Mouse (Mus musculus): ENCODE measurements around the gene Pitpnm2. TPM values are rescaled to one million over a fixed set of nuclear protein-coding genes. Genes with fewer than 3 reads are reported as not detected.

The Pitpnm2 gene
- polyA plus RNA-seq, 1 experiment from 2014 or later, result 9.2 TPM

DNA sequence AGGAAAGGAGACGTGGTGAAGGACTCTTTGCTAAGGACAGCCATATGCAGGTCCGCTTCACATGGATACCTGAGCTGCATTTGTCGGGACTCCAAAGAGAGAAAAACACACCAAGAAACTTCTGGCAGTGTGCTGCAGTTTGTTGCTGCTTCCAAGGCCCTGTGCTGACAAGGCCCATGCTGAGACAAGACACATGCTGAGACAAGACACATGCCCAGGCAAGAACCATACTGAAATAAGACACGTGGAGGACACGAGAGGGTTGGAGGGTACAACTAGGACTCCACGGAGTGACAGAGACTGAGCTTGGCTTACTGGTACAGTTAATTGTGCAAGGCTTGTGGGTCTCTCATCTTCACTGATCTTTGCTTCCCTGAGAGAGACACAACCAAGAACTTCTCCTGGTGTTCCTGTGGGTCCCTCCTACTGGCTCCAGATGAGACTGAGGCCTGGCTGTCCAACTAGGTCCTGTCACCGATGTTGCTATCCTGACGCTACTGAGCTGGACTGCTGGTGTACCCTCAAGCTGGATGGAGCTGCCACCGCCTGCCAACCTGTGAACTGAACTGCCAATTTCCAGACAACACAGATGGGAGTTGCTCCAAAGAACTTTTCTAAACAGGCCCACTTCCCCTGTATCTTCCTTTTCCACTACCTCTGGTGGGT, 6.2 kb downstream of the Pitpnm2 start:
- Histone ChIP-seq H3K9ac (replicated peaks; ENCODE audit: low read depth) (no peak overlapping the region), H3K36me3 (ENCODE audit: insufficient read depth, low read length) (peaks cover 6% of the 10 kb centered on the region; the same call in 1 of the 2 replicates), H3K4me1 (ENCODE audit: insufficient read depth, low read depth, low read length) (peaks cover 28% of the 10 kb centered on the region; the same call in 1 of the 2 replicates), H3K27ac (ENCODE audit: low read length) (no peak overlapping the region), H3K4me2 (replicated peaks; ENCODE audit: low read depth, low read length) (no peak overlapping the region), H3K4me3 (ENCODE audit: low read depth, low read length) (no peak overlapping the region), H3K27me3 (replicated peaks; ENCODE audit: insufficient read depth, low read length) (no peaks in the 10 kb centered on the region), H3K9me3 (ENCODE audit: low read length) (no peaks in the 10 kb centered on the region)
- DNase-seq (ENCODE audit: low spot score) (no peak), ATAC-seq (no peak)
- TF ChIP-seq CTCF (IDR thresholded peaks at IDR 0.05) (no peak), EP300 (IDR thresholded peaks at IDR 0.05) (no peak)
- 79% methylated on average over 9 of the region's 9 CpGs for WGBS

DNA sequence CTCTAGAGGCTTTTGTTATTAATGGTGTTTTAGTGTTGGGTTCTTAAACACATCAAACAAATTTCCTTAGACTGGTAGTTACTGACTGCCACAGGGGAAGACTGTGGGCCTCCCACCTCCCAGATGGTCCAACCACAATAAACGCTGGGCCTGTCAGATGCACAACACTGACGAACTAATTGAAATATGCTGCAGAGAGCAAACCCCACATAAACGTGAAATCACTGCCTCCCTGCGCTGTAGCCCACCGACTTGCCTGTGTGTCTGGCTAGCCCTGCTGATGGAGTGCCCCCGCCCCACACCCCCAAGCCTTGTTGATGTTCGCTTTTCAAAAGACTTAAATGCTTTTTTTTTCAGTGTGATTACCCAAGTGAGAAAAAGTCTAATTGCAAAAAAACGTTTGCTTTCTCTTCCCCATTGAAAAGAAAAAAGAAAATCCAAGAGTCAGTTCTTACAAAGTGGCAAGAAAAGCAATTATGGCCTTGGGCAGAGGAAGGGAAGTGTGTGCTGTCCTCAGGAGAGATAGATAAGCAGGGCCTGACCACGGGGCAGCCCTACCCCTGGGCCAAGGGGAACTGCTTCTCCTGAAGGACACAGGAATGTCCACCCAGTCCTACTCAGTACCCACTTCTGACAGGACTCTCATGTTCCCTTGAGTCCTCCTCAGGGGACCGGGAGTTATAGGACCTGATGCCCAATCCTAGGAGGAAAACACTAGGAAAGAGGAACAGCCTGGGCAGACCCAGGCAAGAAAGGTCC, 7.7 kb downstream of the Pitpnm2 start:
- H3K36me3 ChIP-seq (ENCODE audit: insufficient read depth, low read length), result peaks cover 6% of the 10 kb centered on the region; the same call in 1 of the 2 replicates
- no peak overlapping the region for H3K27ac ChIP-seq (ENCODE audit: low read length)
- no peak for DNase-seq (ENCODE audit: low spot score)
- no peak overlapping the region for H3K4me3 ChIP-seq (ENCODE audit: low read depth, low read length)
- TF ChIP-seq CTCF (IDR thresholded peaks at IDR 0.05) (no peak), EP300 (IDR thresholded peaks at IDR 0.05) (no peak)
- peaks cover 22% of the 10 kb centered on the region; the same call in 1 of the 2 replicates for H3K4me1 ChIP-seq (ENCODE audit: insufficient read depth, low read depth, low read length)
- no peaks in the 10 kb centered on the region for H3K9me3 ChIP-seq (ENCODE audit: low read length)
- no peak overlapping the region; the same call in 1 of the 2 replicates for H3K9ac ChIP-seq (replicated peaks; ENCODE audit: low read depth)
- H3K27me3 ChIP-seq (replicated peaks; ENCODE audit: insufficient read depth, low read length), result no peaks in the 10 kb centered on the region
- 42% methylated on average over 10 of the region's 10 CpGs for WGBS
- H3K4me2 ChIP-seq (replicated peaks; ENCODE audit: low read depth, low read length), result no peak overlapping the region
- ATAC-seq, result no peak

DNA sequence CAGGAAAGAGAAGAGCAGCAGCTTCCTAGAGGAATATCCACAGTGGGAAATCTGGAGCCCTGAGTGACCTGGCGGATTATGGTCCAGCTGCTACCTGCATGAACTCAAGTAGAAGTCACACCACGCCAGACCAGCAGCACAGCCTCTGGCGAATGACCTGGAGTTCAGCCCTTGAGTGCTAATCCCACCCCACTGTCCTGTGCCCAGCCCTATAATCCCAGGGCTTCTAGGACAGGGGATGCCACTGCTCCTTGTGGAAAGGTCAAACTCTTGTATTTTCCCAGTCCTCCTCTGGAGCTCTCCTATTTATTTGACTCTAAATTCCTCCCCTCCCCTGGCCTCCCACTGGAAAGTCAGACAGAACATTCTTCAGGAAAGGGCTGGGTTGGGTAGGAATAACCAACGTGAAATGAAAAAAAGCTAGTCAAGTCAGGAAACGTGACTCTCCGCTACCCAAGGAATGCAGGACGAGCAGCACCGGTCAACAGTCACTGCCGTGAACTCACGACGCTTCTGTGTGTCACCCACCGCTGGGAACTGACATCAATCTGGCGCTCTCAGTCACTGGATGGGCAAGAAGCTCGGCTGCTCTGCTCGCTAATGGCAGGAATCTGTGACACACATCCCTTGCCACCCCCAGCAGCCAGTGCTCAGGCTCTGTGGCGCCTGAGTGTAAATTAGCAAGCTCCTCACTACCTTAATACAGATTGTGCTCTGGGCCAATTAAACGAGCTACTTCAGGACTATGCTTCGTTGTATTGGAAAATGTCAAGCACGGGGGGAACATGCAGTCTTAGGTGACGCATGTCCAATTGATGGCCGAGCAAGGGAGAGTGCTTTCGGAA, 8.5 kb downstream of the Pitpnm2 start:
- Histone ChIP-seq H3K36me3 (ENCODE audit: insufficient read depth, low read length) (peaks cover 6% of the 10 kb centered on the region; the same call in 1 of the 2 replicates), H3K4me2 (replicated peaks; ENCODE audit: low read depth, low read length) (no peak overlapping the region), H3K9ac (replicated peaks; ENCODE audit: low read depth) (no peak overlapping the region), H3K9me3 (ENCODE audit: low read length) (no peaks in the 10 kb centered on the region), H3K4me1 (ENCODE audit: insufficient read depth, low read depth, low read length) (peaks cover 22% of the 10 kb centered on the region; the same call in 1 of the 2 replicates), H3K27me3 (replicated peaks; ENCODE audit: insufficient read depth, low read length) (no peaks in the 10 kb centered on the region), H3K27ac (ENCODE audit: low read length) (peak overlapping the region; percentile 66), H3K4me3 (ENCODE audit: low read depth, low read length) (no peak overlapping the region)
- 31% methylated on average over 22 of the region's 22 CpGs for WGBS
- peak; percentile 73 for ATAC-seq
- peak; percentile 62 for DNase-seq (ENCODE audit: low spot score)
- TF ChIP-seq CTCF (IDR thresholded peaks at IDR 0.05) (no peak), EP300 (IDR thresholded peaks at IDR 0.05) (0 out of 2 replicates have a peak, but pooled peaks have one; percentile 19)

DNA sequence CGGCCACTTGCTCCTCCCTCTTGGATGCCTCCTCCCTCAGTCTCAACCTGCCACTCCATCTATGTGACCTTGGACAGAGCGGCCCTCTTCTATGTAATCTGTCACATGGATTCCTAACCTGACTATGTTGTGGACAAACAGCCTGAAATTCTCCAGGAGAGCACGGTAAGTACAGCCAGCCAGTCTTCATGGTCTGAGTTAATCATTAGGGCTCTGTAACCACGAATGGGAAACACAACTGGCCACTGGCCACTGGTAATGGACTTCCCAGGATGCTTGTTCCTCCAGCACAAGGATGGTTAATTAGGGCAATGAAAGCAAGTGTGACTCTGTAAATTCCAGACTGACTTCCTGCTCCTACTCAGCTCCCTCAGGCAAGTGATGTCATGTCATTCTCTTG, 13.4 kb downstream of the Pitpnm2 start:
- 68% methylated on average over 4 of the region's 4 CpGs for WGBS
- peaks cover 12% of the 10 kb centered on the region; the same call in 1 of the 2 replicates for H3K4me1 ChIP-seq (ENCODE audit: insufficient read depth, low read depth, low read length)

DNA sequence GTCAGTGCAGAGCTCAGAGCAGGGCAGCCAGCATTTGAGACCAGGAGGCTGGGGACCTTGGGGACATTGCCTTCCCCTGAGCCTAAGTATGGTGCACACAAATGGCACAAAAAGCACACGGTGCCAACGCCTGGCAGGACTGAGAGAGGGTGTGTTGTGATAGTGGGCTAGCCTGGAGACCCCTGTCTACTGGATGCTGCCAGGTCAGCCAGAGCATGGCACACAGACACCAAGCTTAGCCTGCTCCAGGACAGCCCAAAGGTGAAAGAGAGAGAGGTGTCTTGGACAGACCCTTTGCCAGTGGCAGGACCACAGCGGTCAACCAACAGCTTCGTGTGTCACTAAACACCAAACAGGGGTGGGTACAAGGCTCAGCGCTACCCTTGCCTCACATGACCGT, 14.8 kb downstream of the Pitpnm2 start:
- Histone ChIP-seq H3K4me2 (replicated peaks; ENCODE audit: low read depth, low read length) (no peak overlapping the region), H3K4me3 (ENCODE audit: low read depth, low read length) (no peak overlapping the region), H3K9me3 (ENCODE audit: low read length) (no peaks in the 10 kb centered on the region), H3K27me3 (replicated peaks; ENCODE audit: insufficient read depth, low read length) (no peaks in the 10 kb centered on the region), H3K4me1 (ENCODE audit: insufficient read depth, low read depth, low read length) (peaks cover 5% of the 10 kb centered on the region; the same call in 1 of the 2 replicates), H3K9ac (replicated peaks; ENCODE audit: low read depth) (no peak overlapping the region), H3K27ac (ENCODE audit: low read length) (no peak overlapping the region), H3K36me3 (ENCODE audit: insufficient read depth, low read length) (no peaks in the 10 kb centered on the region)
- TF ChIP-seq CTCF (IDR thresholded peaks at IDR 0.05) (no peak), EP300 (IDR thresholded peaks at IDR 0.05) (no peak)
- DNase-seq (ENCODE audit: low spot score) (no peak), ATAC-seq (no peak)
- 85% methylated on average over 6 of the region's 6 CpGs for WGBS

More for the DNA sequence above, 13.4 kb downstream of the Pitpnm2 start:
- Histone ChIP-seq H3K4me3 (ENCODE audit: low read depth, low read length) (no peak overlapping the region), H3K9me3 (ENCODE audit: low read length) (no peaks in the 10 kb centered on the region), H3K9ac (replicated peaks; ENCODE audit: low read depth) (no peak overlapping the region), H3K36me3 (ENCODE audit: insufficient read depth, low read length) (no peaks in the 10 kb centered on the region), H3K27ac (ENCODE audit: low read length) (no peak overlapping the region), H3K4me2 (replicated peaks; ENCODE audit: low read depth, low read length) (no peak overlapping the region), H3K27me3 (replicated peaks; ENCODE audit: insufficient read depth, low read length) (no peaks in the 10 kb centered on the region)
- TF ChIP-seq EP300 (IDR thresholded peaks at IDR 0.05), result no peak
- TF ChIP-seq CTCF (IDR thresholded peaks at IDR 0.05), result no peak
- DNase-seq (ENCODE audit: low spot score), result no peak
- ATAC-seq, result no peak

Data from lung, postnatal 0 days (tissue).